Mouse (Mus musculus): ENCODE results near the gene Hspg2. TPM values are rescaled to one million over a fixed set of nuclear protein-coding genes. Genes with fewer than 3 reads are reported as not detected.

Hspg2 gene
- polyA plus RNA-seq, 1 experiment, result 34.7 TPM

DNA sequence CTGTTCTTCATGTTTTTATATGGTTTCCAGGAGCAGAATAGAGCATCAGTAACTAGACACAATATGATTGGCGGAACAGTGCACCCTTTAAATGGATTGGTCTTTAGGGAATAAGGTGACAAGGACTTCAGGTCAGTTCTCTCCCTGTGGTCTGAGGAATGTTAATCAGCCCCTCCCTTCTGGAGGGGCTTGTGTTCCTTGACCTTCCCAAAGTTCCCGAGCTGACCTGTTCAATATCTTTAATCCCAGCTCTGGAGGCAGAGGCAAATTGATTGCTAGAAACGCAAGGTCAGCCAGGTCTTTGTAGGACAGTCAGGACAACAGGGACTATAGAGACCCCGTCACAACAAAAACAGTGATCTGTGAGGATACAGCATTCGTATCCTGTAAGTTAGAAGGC is 130.0 kb downstream of the Hspg2 start:
- no peak for DNase-seq
- Histone ChIP-seq H3K27ac (ENCODE audit: insufficient read depth, low read depth, low read length) (no peak overlapping the region), H3K4me3 (ENCODE audit: insufficient read depth, low read depth, low read length) (no peak overlapping the region), H3K36me3 (ENCODE audit: control insufficient read depth, insufficient read depth, low read length) (no peaks in the 10 kb centered on the region), H3K27me3 (replicated peaks; ENCODE audit: control insufficient read depth, insufficient read depth, low read length) (no peaks in the 10 kb centered on the region), H3K4me1 (ENCODE audit: control insufficient read depth, insufficient read depth, low read length) (peaks cover 19% of the 10 kb centered on the region)
- TF ChIP-seq CTCF (conservative IDR thresholded peaks at IDR 0.05; ENCODE audit: insufficient read depth, insufficient read length, low read depth, low read length), result no peak
- no peak for TF ChIP-seq POLR2A (IDR thresholded peaks at IDR 0.05; ENCODE audit: low read depth, low read length)
- 93% methylated on average over 5 of the region's 5 CpGs for WGBS

DNA sequence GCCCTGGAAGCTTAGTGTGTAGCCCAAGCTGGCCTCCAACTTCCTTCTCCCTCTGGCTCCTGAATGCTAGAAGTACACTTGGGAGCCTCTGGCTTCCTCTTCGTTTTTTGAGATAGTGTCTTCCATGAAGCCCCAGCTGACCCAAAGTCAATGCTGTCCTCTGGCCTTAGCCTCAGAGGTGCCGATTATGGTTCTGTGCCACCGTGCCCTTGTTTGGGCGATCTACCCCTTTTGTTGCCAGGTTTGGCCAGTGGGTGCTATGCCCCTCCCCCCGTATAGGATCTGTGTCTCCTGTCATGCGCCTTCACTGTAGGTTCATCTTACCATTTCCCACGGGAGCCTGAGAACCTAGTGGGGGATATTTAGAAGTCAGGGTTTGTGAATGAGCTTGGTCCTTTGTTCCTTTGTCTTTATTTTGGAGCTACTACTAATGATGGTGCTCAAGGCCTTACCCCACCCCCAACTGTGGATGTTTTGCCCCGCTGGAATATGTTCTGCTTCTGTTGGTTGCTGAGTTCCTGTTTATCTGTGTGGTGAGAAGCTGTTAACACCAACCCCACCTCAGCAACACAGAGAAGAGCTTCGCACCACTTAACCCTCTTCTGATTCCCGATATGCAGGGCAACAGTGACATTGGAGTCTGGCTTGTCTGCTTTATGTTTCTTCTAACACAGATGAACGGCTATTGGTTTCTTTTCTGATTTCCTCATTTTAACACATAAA is 135.0 kb downstream of the Hspg2 start:
- Histone ChIP-seq H3K36me3 (ENCODE audit: control insufficient read depth, insufficient read depth, low read length) (peaks cover 2% of the 10 kb centered on the region; the same call in 1 of the 2 replicates), H3K4me1 (ENCODE audit: control insufficient read depth, insufficient read depth, low read length) (peaks cover 12% of the 10 kb centered on the region), H3K27ac (ENCODE audit: insufficient read depth, low read depth, low read length) (no peak overlapping the region), H3K27me3 (replicated peaks; ENCODE audit: control insufficient read depth, insufficient read depth, low read length) (no peaks in the 10 kb centered on the region), H3K4me3 (ENCODE audit: insufficient read depth, low read depth, low read length) (no peak overlapping the region)
- TF ChIP-seq CTCF (conservative IDR thresholded peaks at IDR 0.05; ENCODE audit: insufficient read depth, insufficient read length, low read depth, low read length), result no peak
- no peak for TF ChIP-seq POLR2A (IDR thresholded peaks at IDR 0.05; ENCODE audit: low read depth, low read length)
- 71% methylated on average over 11 of the region's 11 CpGs for WGBS
- DNase-seq, result no peak

DNA sequence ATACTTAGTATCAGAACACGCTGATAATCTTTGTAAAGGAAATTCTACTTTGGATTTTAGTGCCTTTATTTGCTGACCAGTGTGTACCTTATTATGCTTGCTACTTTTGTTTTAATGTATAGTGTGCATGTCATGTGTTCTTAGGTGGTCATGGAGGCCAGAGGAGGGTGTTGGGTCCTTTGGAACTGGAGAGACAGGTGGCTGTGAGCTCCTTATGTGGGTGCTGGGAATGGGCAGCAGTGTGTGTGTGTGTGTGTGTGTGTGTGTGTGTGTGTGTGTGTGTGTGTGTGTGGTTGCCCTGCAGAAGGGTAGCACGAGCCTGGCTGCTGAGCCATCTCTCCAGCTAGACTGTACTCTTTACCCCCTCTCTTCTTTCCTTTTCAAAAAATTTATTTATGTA is 138.5 kb downstream of the Hspg2 start:
- no peaks in the 10 kb centered on the region for H3K4me1 ChIP-seq (ENCODE audit: control insufficient read depth, insufficient read depth, low read length)
- no peaks in the 10 kb centered on the region for H3K27me3 ChIP-seq (replicated peaks; ENCODE audit: control insufficient read depth, insufficient read depth, low read length)
- 92% methylated on average over 2 of the region's 2 CpGs for WGBS
- H3K36me3 ChIP-seq (ENCODE audit: control insufficient read depth, insufficient read depth, low read length), result peaks cover 2% of the 10 kb centered on the region; the same call in 1 of the 2 replicates
- H3K27ac ChIP-seq (ENCODE audit: insufficient read depth, low read depth, low read length), result no peak overlapping the region
- no peak for DNase-seq
- no peak for TF ChIP-seq POLR2A (IDR thresholded peaks at IDR 0.05; ENCODE audit: low read depth, low read length)
- TF ChIP-seq CTCF (conservative IDR thresholded peaks at IDR 0.05; ENCODE audit: insufficient read depth, insufficient read length, low read depth, low read length), result no peak
- no peak overlapping the region for H3K4me3 ChIP-seq (ENCODE audit: insufficient read depth, low read depth, low read length)

DNA sequence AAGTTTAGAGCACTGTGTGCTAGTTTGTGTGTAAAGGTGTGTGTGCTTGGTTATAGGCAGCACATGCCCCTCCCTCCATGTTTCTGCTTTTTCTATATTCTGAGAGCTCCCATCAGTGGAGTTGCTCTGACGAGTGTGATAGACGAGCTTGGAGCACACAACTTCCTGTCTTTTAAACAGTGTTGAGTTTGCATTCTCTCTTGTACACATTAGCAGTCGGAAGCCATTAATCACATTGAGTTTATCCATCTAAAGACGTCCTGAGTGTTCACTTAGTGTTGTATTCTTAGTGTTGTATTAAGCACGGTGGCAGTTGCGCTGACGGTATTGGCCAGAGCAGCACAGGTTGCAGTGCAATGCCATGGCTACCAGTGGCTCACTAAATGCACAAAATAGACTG is 140.7 kb downstream of the Hspg2 start:
- H3K27ac ChIP-seq (ENCODE audit: insufficient read depth, low read depth, low read length), result no peak overlapping the region
- no peaks in the 10 kb centered on the region for H3K4me1 ChIP-seq (ENCODE audit: control insufficient read depth, insufficient read depth, low read length)
- no peaks in the 10 kb centered on the region for H3K27me3 ChIP-seq (replicated peaks; ENCODE audit: control insufficient read depth, insufficient read depth, low read length)
- TF ChIP-seq CTCF (conservative IDR thresholded peaks at IDR 0.05; ENCODE audit: insufficient read depth, insufficient read length, low read depth, low read length) (no peak), POLR2A (IDR thresholded peaks at IDR 0.05; ENCODE audit: low read depth, low read length) (no peak)
- peak; percentile 22 for DNase-seq
- 55% methylated on average over 7 of the region's 7 CpGs for WGBS
- no peak overlapping the region for H3K4me3 ChIP-seq (ENCODE audit: insufficient read depth, low read depth, low read length)
- H3K36me3 ChIP-seq (ENCODE audit: control insufficient read depth, insufficient read depth, low read length), result peaks cover 2% of the 10 kb centered on the region; the same call in 1 of the 2 replicates

DNA sequence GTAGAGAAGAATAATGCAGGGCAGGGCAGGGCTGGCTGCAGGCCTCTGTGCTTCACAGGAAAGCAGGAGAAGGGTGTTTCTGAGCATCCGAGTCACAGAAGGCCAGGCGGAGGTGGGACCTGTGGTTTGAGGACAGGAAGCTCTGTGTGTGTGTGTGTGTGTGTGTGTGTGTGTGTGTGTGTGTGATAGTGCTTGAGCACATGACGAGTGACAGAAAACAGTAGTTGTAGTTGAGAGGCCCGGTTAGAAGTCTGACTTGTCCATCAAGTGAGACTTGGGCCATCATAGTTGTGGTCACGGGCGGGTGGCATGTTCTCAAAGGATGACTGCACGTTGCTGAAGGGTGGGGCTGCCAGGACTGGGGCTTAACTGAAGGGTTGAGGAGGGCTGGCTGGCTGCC is 141.1 kb downstream of the Hspg2 start:
- peak; percentile 18 for DNase-seq
- Histone ChIP-seq H3K27me3 (replicated peaks; ENCODE audit: control insufficient read depth, insufficient read depth, low read length) (no peaks in the 10 kb centered on the region), H3K4me3 (ENCODE audit: insufficient read depth, low read depth, low read length) (no peak overlapping the region), H3K4me1 (ENCODE audit: control insufficient read depth, insufficient read depth, low read length) (no peaks in the 10 kb centered on the region), H3K36me3 (ENCODE audit: control insufficient read depth, insufficient read depth, low read length) (peaks cover 2% of the 10 kb centered on the region; the same call in 1 of the 2 replicates), H3K27ac (ENCODE audit: insufficient read depth, low read depth, low read length) (no peak overlapping the region)
- no peak for TF ChIP-seq CTCF (conservative IDR thresholded peaks at IDR 0.05; ENCODE audit: insufficient read depth, insufficient read length, low read depth, low read length)
- no peak for TF ChIP-seq POLR2A (IDR thresholded peaks at IDR 0.05; ENCODE audit: low read depth, low read length)
- WGBS, result 57% methylated on average over 7 of the region's 7 CpGs

DNA sequence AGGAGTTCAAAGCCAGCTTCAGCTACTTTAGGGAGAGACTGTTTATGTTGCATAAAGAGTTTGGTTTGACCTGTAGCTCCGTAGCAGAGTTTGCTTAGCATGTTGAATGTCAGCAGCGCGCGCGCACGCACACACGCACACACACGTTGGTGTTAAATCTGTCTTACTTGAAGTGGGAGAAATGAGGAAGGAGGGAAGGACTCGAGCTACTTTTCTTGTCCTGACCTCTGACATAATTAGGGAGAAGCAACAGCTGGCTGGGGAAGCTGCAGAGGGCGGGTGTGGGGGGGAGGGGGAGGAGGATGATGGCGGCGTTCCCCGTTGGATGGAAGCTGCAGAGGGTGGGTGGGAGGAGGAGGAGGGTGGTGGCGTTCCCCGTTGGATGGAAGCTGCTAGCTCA is 141.7 kb downstream of the Hspg2 start:
- TF ChIP-seq CTCF (conservative IDR thresholded peaks at IDR 0.05; ENCODE audit: insufficient read depth, insufficient read length, low read depth, low read length) (no peak), POLR2A (IDR thresholded peaks at IDR 0.05; ENCODE audit: low read depth, low read length) (no peak)
- DNase-seq, result peak; percentile 23

More for the DNA sequence above, 141.7 kb downstream of the Hspg2 start:
- H3K4me3 ChIP-seq (ENCODE audit: insufficient read depth, low read depth, low read length), result no peak overlapping the region
- no peaks in the 10 kb centered on the region for H3K4me1 ChIP-seq (ENCODE audit: control insufficient read depth, insufficient read depth, low read length)
- WGBS, result 53% methylated on average over 15 of the region's 15 CpGs
- no peaks in the 10 kb centered on the region for H3K27me3 ChIP-seq (replicated peaks; ENCODE audit: control insufficient read depth, insufficient read depth, low read length)
- H3K36me3 ChIP-seq (ENCODE audit: control insufficient read depth, insufficient read depth, low read length), result peaks cover 2% of the 10 kb centered on the region; the same call in 1 of the 2 replicates
- no peak overlapping the region for H3K27ac ChIP-seq (ENCODE audit: insufficient read depth, low read depth, low read length)

Other genes with a start within 250 kb of the Hspg2 start
- 2.1 and 3.3 TPM in 2 replicates for gene Wnt4, start 191.3 kb upstream of the Hspg2 start, polyA plus RNA-seq (2012; rRNA removed)
- gene Cdc42, start 111.0 kb upstream of the Hspg2 start, polyA plus RNA-seq (2012; rRNA removed), result 83.5 and 116 TPM in 2 replicates
- gene Cela3a, start 59.0 kb upstream of the Hspg2 start, polyA plus RNA-seq (2012; rRNA removed), result not detected in 2 replicates
- gene Cela3b, start 38.2 kb upstream of the Hspg2 start, polyA plus RNA-seq (2012; rRNA removed), result not detected in 2 replicates
- 0.22 and 0.46 TPM in 2 replicates for gene 1700013G24Rik, start 15.5 kb upstream of the Hspg2 start, polyA plus RNA-seq (2012; rRNA removed)
- not detected in 2 replicates for gene Ldlrad2, start 105.8 kb downstream of the Hspg2 start, polyA plus RNA-seq (2012; rRNA removed)
- 38.6 and 39.5 TPM in 2 replicates for gene Usp48, start 125.0 kb downstream of the Hspg2 start, polyA plus RNA-seq (2012; rRNA removed)
- gene Rap1gap, start 196.0 kb downstream of the Hspg2 start, polyA plus RNA-seq (2012; rRNA removed), result 213 and 248 TPM in 2 replicates